Mouse (Mus musculus) kidney, adult 2 months (tissue): ENCODE data around the gene Cd44.

Experiments used
- CTCF ChIP-seq: fragments of 200-500 bp; conservative IDR thresholded peaks from 2 replicates; pipeline ENCODE4 v1.5.1; 2011; ENCODE audit warnings: low read depth, mild to moderate bottlenecking, control low read depth, low read length, moderate library complexity, mixed read lengths; ENCODE audit not compliant: insufficient read depth, insufficient read length
- POLR2A ChIP-seq: fragments of 200-500 bp; IDR thresholded peaks from one replicate; pipeline ENCODE4 v1.6.1; 2011; ENCODE audit warnings: low read depth, low read length, control low read depth

GRCm38 (mm10) chr2:102895197-102895596 is 6.3 kb downstream of the Cd44 start:
- TF ChIP-seq POLR2A (no peak), CTCF (no peak)
